Mouse (Mus musculus) hindbrain, embryonic 13.5 days (tissue): Measurements from ENCODE around the gene Eln. TPM values are rescaled to one million over a fixed set of nuclear protein-coding genes. Genes with fewer than 3 reads are reported as not detected.
A peak's percentile ranks its signal among the peaks of the same experiment; 100 is the strongest.

Experiments used
- ATAC-seq: fragments of 200-750 bp; cut with Nextera tagmentation; 2 replicates; pipeline ENCODE4 v1.8.0; 2017; ENCODE audit warnings: moderate TSS enrichment; ENCODE audit not compliant: low FRiP score
- H3K27ac ChIP-seq: fragments of 300-500 bp; sonication (generic); 2 replicates; pipeline ENCODE4 v1.5.1; 2015; ENCODE audit warnings: inconsistent platforms, mild to moderate bottlenecking, moderate library complexity
- H3K27me3 ChIP-seq: fragments of 300-500 bp; sonication (generic); 2 replicates; pipeline ENCODE4 v1.6.1; 2015; ENCODE audit warnings: mild to moderate bottlenecking, inconsistent platforms
- H3K36me3 ChIP-seq: fragments of 300-500 bp; sonication (generic); 2 replicates; pipeline ENCODE4 v1.6.1; 2015; ENCODE audit warnings: mild to moderate bottlenecking, inconsistent platforms
- H3K4me1 ChIP-seq: fragments of 300-500 bp; sonication (generic); replicated peaks from 2 replicates; pipeline ENCODE4 v1.6.1; 2015; ENCODE audit warnings: inconsistent platforms
- H3K4me2 ChIP-seq: fragments of 300-500 bp; sonication (generic); 2 replicates; pipeline ENCODE4 v1.6.1; 2015; ENCODE audit warnings: inconsistent platforms, mild to moderate bottlenecking, moderate library complexity
- H3K4me3 ChIP-seq: fragments of 300-500 bp; sonication (generic); 2 replicates; pipeline ENCODE4 v1.5.1; 2015; ENCODE audit warnings: mild to moderate bottlenecking, inconsistent platforms
- H3K9ac ChIP-seq: fragments of 300-500 bp; sonication (generic); 2 replicates; pipeline ENCODE4 v1.6.1; 2015; ENCODE audit warnings: mild to moderate bottlenecking, inconsistent platforms
- H3K9me3 ChIP-seq: fragments of 300-500 bp; sonication (generic); 2 replicates; pipeline ENCODE4 v1.6.1; 2016; ENCODE audit warnings: inconsistent platforms
- WGBS: fragments of 180-500 bp; shearing (Covaris S2); methylation state at CpG from one replicate; pipeline ENCODE4 v1.1.7; 2015; 5-methylcytosine and 5-hydroxymethylcytosine counted together
- polyA plus RNA-seq: library from polyadenylated mRNA; unstranded; fragments of >200 nt; fragmentation: Nextera tagmentation; extraction: Ambion mirVana; gene quantifications from 2 replicates; pipeline ENCODE4 v1.2.1, GENCODE M21; 2015

Gene Eln
- polyA plus RNA-seq, 1 experiment from 2014 or later: 5.7 TPM

DNA sequence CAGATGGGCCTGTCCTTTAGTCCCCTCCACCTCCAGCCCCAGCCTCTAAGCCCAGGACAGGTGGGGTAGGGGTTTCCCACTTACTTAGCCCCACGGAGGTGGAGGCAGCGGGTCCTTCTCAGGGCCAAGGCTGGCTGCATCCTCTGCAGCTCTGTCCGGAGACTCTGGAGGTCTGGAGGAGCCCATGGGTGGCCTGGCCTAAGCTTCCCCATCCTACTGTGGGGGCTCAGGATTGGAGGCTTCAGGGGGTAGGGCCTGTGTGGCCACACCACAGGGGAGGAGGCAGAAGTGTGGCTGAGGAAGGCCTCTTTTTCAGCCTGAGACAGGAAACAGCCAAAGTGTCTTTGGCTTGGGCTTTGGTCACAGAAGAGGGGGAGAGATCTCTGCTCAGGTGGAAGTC is 69.1 kb downstream of the Eln start:
- Histone ChIP-seq H3K9me3 (no peaks in the 10 kb centered on the region), H3K27me3 (no peaks in the 10 kb centered on the region), H3K4me1 (peaks cover 50% of the 10 kb centered on the region), H3K9ac (no peak overlapping the region), H3K4me3 (no peak overlapping the region), H3K4me2 (no peak overlapping the region), H3K36me3 (peaks cover 51% of the 10 kb centered on the region), H3K27ac (no peak overlapping the region)
- ATAC-seq: no peak
- WGBS: 86% methylated on average over 3 of the region's 3 CpGs

DNA sequence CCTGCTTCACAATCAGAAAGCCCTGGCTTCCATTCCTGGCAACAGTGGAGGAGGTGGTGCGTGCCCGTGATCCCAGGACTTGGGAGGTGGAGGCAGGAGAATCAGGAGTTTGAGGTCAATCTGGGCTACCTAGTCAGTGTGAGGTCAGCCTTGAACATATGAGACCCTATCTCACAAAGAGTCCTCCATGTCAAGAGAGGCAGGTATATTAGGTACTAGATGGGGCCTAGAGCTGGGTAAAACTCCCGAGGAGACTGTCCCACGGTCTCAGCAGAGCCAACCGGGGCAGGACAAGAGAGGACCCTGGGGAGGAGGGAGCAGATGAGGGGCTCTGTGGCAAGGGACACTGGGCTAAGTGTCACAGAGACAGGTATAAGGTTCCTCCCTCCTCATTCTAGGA is 69.6 kb downstream of the Eln start:
- H3K4me2 ChIP-seq: no peak overlapping the region
- H3K9me3 ChIP-seq: no peaks in the 10 kb centered on the region
- no peak overlapping the region for H3K4me3 ChIP-seq
- no peak for ATAC-seq
- H3K9ac ChIP-seq: no peak overlapping the region
- peak overlapping the region; percentile 87; the same call in 1 of the 2 replicates for H3K27ac ChIP-seq
- no peaks in the 10 kb centered on the region for H3K27me3 ChIP-seq
- WGBS: 87% methylated on average over 5 of the region's 5 CpGs
- H3K4me1 ChIP-seq: peaks cover 55% of the 10 kb centered on the region
- H3K36me3 ChIP-seq: peaks cover 51% of the 10 kb centered on the region

DNA sequence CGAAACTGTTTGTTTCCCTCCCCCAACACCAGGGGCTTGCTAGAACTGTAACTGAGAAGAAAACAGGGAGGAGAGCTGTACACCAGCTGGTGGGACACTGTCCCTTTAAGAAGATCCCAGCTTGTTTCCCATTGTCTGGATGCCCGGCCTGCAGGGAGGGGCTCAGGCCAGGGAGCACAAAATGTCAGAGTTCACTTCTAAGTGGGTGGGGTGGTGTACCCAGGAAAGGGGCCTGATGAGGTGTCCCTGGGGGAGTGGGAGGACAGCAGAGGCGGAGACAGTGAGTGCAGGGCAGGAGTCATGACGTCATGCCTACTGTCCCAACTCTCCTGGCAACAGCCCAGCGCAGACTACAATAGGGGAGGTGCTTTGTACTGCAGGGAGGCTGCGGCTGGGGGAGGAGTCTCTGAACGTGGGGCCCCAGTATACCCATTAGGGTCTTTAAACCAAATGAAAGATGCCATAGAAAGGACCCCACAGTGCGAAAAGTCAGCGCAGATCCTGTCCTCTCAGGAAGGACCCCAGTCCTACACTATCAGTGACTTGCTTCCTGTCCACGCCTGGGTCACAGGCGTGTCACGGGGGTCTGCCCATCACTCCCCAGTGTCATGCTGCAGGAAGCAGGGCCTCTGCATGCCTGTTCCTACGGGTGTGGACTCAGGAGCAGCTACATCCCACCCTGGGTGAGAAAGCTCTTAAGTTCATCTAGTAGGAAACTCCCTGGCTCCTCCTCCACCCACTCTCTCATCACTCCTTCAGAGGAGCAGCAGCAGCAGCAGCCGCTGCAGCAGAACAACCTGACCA is 71.0 kb downstream of the Eln start:
- 1% methylated on average over 14 of the region's 14 CpGs for WGBS
- H3K36me3 ChIP-seq: peaks cover 55% of the 10 kb centered on the region
- peak; percentile 84 for ATAC-seq
- H3K27me3 ChIP-seq: no peaks in the 10 kb centered on the region
- H3K9ac ChIP-seq: peak overlapping the region; percentile 75
- peak overlapping the region; percentile 87 for H3K27ac ChIP-seq
- peaks cover 66% of the 10 kb centered on the region for H3K4me1 ChIP-seq
- no peaks in the 10 kb centered on the region for H3K9me3 ChIP-seq
- H3K4me3 ChIP-seq: peak overlapping the region; percentile 34
- H3K4me2 ChIP-seq: peak overlapping the region; percentile 59

GRCm38 (mm10) chr5:134674977-134675376 is 72.1 kb downstream of the Eln start:
- Histone ChIP-seq H3K4me1 (peaks cover 54% of the 10 kb centered on the region), H3K36me3 (peaks cover 52% of the 10 kb centered on the region), H3K9ac (peak overlapping the region; percentile 75), H3K4me2 (no peak overlapping the region), H3K4me3 (no peak overlapping the region), H3K27ac (peak overlapping the region; percentile 87; the same call in 1 of the 2 replicates), H3K27me3 (no peaks in the 10 kb centered on the region), H3K9me3 (no peaks in the 10 kb centered on the region)
- WGBS: 76% methylated on average over 5 of the region's 5 CpGs
- no peak for ATAC-seq

GRCm38 (mm10) chr5:134672611-134673010 is 74.5 kb downstream of the Eln start:
- H3K36me3 ChIP-seq: peaks cover 57% of the 10 kb centered on the region
- H3K4me2 ChIP-seq: no peak overlapping the region
- H3K4me3 ChIP-seq: no peak overlapping the region
- H3K27ac ChIP-seq: peak overlapping the region; percentile 88
- 94% methylated on average over 6 of the region's 6 CpGs for WGBS
- no peaks in the 10 kb centered on the region for H3K27me3 ChIP-seq
- H3K9me3 ChIP-seq: no peaks in the 10 kb centered on the region
- no peak for ATAC-seq
- H3K4me1 ChIP-seq: peaks cover 44% of the 10 kb centered on the region
- H3K9ac ChIP-seq: no peak overlapping the region; the same call in 1 of the 2 replicates

GRCm38 (mm10) chr5:134672198-134672516 is 75.0 kb downstream of the Eln start:
- 0 out of 2 replicates have a peak overlapping the region, but pooled peaks have one; percentile 14 for H3K9ac ChIP-seq
- peaks cover 59% of the 10 kb centered on the region for H3K36me3 ChIP-seq
- no peak overlapping the region for H3K4me3 ChIP-seq
- no peaks in the 10 kb centered on the region for H3K27me3 ChIP-seq
- no peak for ATAC-seq
- WGBS: 68% methylated on average over 1 of the region's 1 CpGs
- H3K9me3 ChIP-seq: no peaks in the 10 kb centered on the region
- peaks cover 42% of the 10 kb centered on the region for H3K4me1 ChIP-seq
- H3K4me2 ChIP-seq: no peak overlapping the region
- peak overlapping the region; percentile 88 for H3K27ac ChIP-seq

DNA sequence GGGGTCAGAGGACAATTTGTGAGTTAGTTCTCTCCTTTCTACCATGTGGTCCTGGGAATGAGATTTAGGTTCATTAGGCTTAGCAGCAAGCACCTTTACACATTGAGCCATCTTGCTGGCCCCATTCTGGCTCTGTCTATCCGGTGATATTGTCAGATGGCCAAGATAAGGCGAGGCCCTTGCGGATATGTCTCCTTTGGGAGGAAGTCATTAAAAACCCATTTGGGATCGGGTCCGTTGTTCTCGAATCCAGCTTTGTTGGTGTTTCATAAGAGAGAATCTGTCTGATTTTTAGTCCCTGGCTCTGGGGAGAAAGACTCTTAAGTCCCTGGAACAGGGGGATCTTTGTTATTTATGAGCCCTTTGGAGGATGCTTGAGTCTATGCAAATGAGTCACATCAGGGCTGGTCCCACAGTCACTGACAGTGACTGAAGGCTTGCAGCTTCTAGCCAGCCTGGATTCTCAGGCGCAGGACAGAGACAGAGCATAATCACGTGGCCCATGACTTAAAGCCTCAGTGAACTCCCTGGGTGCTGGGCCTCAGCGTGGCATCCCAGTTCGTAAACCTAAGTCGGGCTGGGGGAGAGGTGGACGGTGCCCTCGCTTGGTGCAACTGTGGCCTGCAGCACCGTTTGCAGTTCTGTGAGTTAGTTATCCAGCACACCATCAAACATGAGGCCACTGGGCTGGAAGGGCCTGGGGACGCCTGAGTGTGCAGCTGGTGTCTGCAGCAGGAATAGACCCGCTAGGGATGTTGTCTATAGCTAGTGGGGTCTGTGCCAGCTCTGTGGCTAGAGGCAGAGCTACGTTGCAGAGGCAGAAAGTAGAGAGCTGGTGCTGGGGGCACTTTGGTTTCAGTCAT is 75.6 kb downstream of the Eln start:
- H3K9me3 ChIP-seq: no peaks in the 10 kb centered on the region
- H3K9ac ChIP-seq: 0 out of 2 replicates have a peak overlapping the region, but pooled peaks have one; percentile 14
- H3K27ac ChIP-seq: peak overlapping the region; percentile 88
- peaks cover 36% of the 10 kb centered on the region for H3K4me1 ChIP-seq
- no peaks in the 10 kb centered on the region for H3K27me3 ChIP-seq
- ATAC-seq: no peak
- H3K4me3 ChIP-seq: no peak overlapping the region
- H3K36me3 ChIP-seq: peaks cover 62% of the 10 kb centered on the region
- H3K4me2 ChIP-seq: no peak overlapping the region
- 37% methylated on average over 17 of the region's 17 CpGs for WGBS

- H3K36me3 ChIP-seq: peaks cover 81% of the 10 kb centered on the region
- H3K9me3 ChIP-seq: no peaks in the 10 kb centered on the region
- no peak overlapping the region for H3K9ac ChIP-seq
- H3K4me2 ChIP-seq: no peak overlapping the region
- no peak overlapping the region for H3K4me3 ChIP-seq
- no peak overlapping the region for H3K27ac ChIP-seq
- WGBS: 80% methylated on average over 20 of the region's 20 CpGs
- H3K27me3 ChIP-seq: no peaks in the 10 kb centered on the region
- ATAC-seq: no peak
- H3K4me1 ChIP-seq: peaks cover 17% of the 10 kb centered on the region
Measured at GRCm38 (mm10) chr5:134669001-134669708, 78.0 kb downstream of the Eln start.

DNA sequence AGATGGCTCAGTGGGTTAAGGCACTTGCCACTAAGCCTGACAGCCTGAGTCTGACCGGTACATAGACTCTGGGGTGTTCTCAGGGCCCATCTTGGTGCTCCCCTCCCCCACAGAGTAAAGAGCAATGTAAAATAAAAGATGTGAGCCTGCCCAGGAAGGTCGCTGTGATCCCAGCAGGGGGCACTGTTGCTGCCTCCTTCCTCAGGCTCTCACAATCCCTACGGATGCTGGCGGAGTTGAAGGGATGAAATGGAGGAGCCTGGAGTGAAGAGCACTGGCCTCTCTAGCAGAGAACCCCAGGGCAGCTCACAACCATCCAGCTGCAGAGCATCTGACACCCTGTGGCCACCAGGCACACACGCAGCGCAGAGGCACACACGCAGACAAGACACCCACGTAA is 78.6 kb downstream of the Eln start:
- Histone ChIP-seq H3K9ac (no peak overlapping the region), H3K27ac (no peak overlapping the region), H3K4me2 (no peak overlapping the region), H3K36me3 (peaks cover 88% of the 10 kb centered on the region), H3K4me1 (peaks cover 17% of the 10 kb centered on the region), H3K9me3 (no peaks in the 10 kb centered on the region), H3K4me3 (no peak overlapping the region), H3K27me3 (no peaks in the 10 kb centered on the region)
- ATAC-seq: no peak
- 33% methylated on average over 8 of the region's 8 CpGs for WGBS

DNA sequence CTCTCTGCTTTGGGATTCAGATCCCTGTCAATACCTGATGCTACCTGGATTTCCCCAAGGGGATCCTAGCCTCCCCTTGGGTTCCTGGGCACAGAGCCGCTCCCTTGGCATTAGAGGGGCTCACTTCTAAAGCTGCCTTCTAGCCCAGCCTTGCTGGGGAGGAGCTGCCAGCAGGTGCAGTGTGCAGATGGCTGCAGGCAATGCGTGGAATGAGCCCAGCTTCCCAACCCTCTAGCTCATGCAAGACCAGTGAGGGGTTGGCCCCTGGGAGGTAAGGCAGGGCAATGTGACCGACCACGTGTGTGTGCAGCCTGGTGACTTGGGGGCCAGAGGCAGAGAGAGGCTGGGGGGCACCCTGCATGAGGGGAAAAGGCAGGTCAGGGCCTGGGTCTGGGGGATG is 90.4 kb downstream of the Eln start:
- peaks cover 54% of the 10 kb centered on the region for H3K36me3 ChIP-seq
- H3K27ac ChIP-seq: no peak overlapping the region

More for the DNA sequence above, 90.4 kb downstream of the Eln start:
- Histone ChIP-seq H3K9me3 (no peaks in the 10 kb centered on the region), H3K4me1 (peaks cover 9% of the 10 kb centered on the region; the same call in 1 of the 2 replicates), H3K4me2 (no peak overlapping the region), H3K9ac (peak overlapping the region; percentile 39; the same call in 1 of the 2 replicates), H3K4me3 (no peak overlapping the region), H3K27me3 (no peaks in the 10 kb centered on the region)
- WGBS: 60% methylated on average over 4 of the region's 4 CpGs
- peak; percentile 33; the same call in 1 of the 2 replicates for ATAC-seq
